Mouse (Mus musculus) myocyte (in vitro differentiated cells): ENCODE data around the gene Vhl.

ENCODE experiments used
- CEBPB ChIP-seq: IDR thresholded peaks from 2 replicates; pipeline ENCODE4 v1.6.1; 2011; ENCODE audit warnings: mild to moderate bottlenecking, moderate library complexity; ENCODE audit not compliant: poor library complexity, insufficient read depth, severe bottlenecking
- TCF12 ChIP-seq: IDR thresholded peaks from one replicate; pipeline ENCODE4 v1.6.1; 2011; ENCODE audit warnings: mild to moderate bottlenecking, control low read depth; ENCODE audit not compliant: poor library complexity, insufficient read depth, severe bottlenecking

- no peak for TF ChIP-seq TCF12
- TF ChIP-seq CEBPB, result no peak
These were observed 23.1 kb upstream of the Vhl start, which contains the start of gene Fancd2os for GRCm38 (mm10) chr6:113600543-113601139.
